Mouse (Mus musculus): ENCODE results near the gene Faim.

The Faim gene

GRCm38 (mm10) chr9:99048724-99049250 is 62.6 kb downstream of the Faim start:
- DNase-seq (ENCODE audit: low read depth, low spot score) = no peak

GRCm38 (mm10) chr9:99049760-99050159 is 63.6 kb downstream of the Faim start:
- no peak for DNase-seq (ENCODE audit: low read depth, low spot score)
